Mouse (Mus musculus) limb, embryonic 12.5 days (tissue): ENCODE measurements around the gene Mip. TPM values are rescaled to one million over a fixed set of nuclear protein-coding genes. Genes with fewer than 3 reads are reported as not detected.
"Not testable (repeated sequence)": the region's sequence is repeated elsewhere in the genome, so short reads cannot be mapped to it uniquely, and the experiment has no call there.

Experiments
- ATAC-seq: fragments of 200-750 bp; cut with Nextera tagmentation; 2 replicates; pipeline ENCODE4 v1.8.0; 2017; ENCODE audit warnings: low read depth, moderate TSS enrichment; ENCODE audit not compliant: insufficient number of reproducible peaks, insufficient read depth, low FRiP score, low TSS enrichment
- H3K27ac ChIP-seq: fragments of 300-500 bp; sonication (generic); 2 replicates; pipeline ENCODE4 v1.5.1; 2016; ENCODE audit warnings: mild to moderate bottlenecking, moderate library complexity
- H3K27me3 ChIP-seq: fragments of 300-500 bp; sonication (generic); 2 replicates; pipeline ENCODE4 v1.6.1; 2016; ENCODE audit warnings: mild to moderate bottlenecking, moderate library complexity
- H3K36me3 ChIP-seq: fragments of 300-500 bp; sonication (generic); 2 replicates; pipeline ENCODE4 v1.6.1; 2016; ENCODE audit warnings: mild to moderate bottlenecking, moderate library complexity
- H3K4me1 ChIP-seq: fragments of 300-500 bp; sonication (generic); replicated peaks from 2 replicates; pipeline ENCODE4 v1.6.1; 2016
- H3K4me2 ChIP-seq: fragments of 300-500 bp; sonication (generic); 2 replicates; pipeline ENCODE4 v1.6.1; 2016; ENCODE audit warnings: mild to moderate bottlenecking, moderate library complexity
- H3K4me3 ChIP-seq: fragments of 300-500 bp; sonication (generic); replicated peaks from 2 replicates; pipeline ENCODE4 v1.5.1; 2016; ENCODE audit warnings: mild to moderate bottlenecking
- H3K9ac ChIP-seq: fragments of 300-500 bp; sonication (generic); replicated peaks from 2 replicates; pipeline ENCODE4 v1.6.1; 2016; ENCODE audit warnings: mild to moderate bottlenecking, moderate library complexity
- H3K9me3 ChIP-seq: fragments of 300-500 bp; sonication (generic); 2 replicates; pipeline ENCODE4 v1.6.1; 2016; ENCODE audit warnings: mild to moderate bottlenecking, moderate library complexity
- WGBS: fragments of 180-500 bp; shearing (Covaris S2); methylation state at CpG from one replicate; pipeline ENCODE4 v1.1.7; 2016; 5-methylcytosine and 5-hydroxymethylcytosine counted together
- polyA plus RNA-seq: library from polyadenylated mRNA; unstranded; fragments of >200 nt; fragmentation: Nextera tagmentation; extraction: Ambion mirVana; gene quantifications from 2 replicates; pipeline ENCODE4 v1.2.1, GENCODE M21; 2016

Gene Mip
- polyA plus RNA-seq, 1 experiment from 2014 or later, result 0.38 TPM

DNA sequence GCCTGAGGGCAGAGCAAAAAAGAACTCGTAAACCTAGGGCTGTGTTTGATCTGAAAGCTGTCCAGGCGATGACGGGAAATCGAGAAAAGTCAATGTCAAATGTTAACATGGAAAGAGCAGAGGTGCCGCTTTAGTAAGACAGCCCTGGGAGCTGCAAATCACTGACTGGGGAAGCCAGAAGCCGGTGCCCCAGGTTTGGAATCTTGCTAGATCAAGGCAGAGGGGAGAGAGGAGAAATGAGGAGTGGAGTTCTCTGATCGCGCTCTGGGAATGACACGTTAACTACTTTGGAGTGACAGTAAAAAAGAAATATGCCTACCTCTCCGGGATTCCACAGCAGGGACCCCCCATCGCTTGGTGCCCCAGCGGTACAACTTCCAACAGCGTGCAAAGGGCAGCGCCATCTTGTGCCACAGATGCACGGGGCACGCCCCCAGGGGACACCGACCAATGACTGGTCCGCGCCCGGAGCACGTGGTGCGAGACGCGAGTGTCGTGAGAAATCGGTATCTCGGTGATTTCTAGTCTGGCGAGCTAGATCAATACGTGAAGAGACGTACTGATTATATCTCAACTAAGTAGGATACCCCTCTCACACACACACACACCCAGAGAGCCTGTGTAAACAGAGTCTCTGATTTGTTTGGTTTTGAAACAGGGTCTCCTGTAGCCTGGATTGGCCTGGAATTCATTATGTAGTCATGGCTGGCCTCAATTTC, 14.1 kb upstream of the Mip start, which contains the start of gene Spryd4:
Spryd4 (minus strand) TSS at position 418 of the 719 bp plus-strand sequence.
- Histone ChIP-seq H3K27ac (0 out of 2 replicates have a peak within 1 kb of the TSS, but pooled peaks have one; percentile 7), H3K9ac (peak within 1 kb of the TSS; percentile 67), H3K4me1 (peaks cover 14% of the 10 kb centered on the region), H3K9me3 (no peaks in the 10 kb centered on the region), H3K4me3 (peak within 1 kb of the TSS; percentile 66), H3K4me2 (peak within 1 kb of the TSS; percentile 85), H3K36me3 (peaks cover 27% of the 10 kb centered on the region), H3K27me3 (peaks cover 12% of the 10 kb centered on the region)
- WGBS, result under 1% methylated on average over 30 of the region's 30 CpGs
- ATAC-seq, result peak; percentile 84

DNA sequence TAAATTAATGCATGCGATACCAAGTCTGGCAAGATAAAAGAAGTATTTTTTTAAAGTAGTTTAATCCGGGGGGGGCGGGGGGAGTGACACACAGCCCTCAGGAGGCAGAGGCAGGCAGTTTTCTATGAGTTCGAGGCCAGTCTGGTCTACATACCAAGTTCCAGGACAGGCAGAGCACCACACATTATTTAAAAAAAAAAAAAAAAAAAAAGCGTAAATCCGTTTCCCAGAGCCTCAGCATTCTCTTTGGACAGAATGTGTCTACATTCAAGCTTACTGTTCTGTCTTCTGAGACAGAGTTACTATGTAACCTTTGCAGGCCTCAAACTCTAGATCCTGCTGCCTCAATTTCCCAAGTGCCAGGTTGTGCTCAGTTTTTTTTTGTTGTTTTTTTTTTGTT, 13.5 kb upstream of the Mip start:
- Histone ChIP-seq H3K27me3 (peaks cover 12% of the 10 kb centered on the region), H3K9ac (no peak overlapping the region), H3K27ac (no peak overlapping the region), H3K9me3 (no peaks in the 10 kb centered on the region), H3K36me3 (peaks cover 21% of the 10 kb centered on the region), H3K4me3 (peak overlapping the region; percentile 66), H3K4me2 (peak overlapping the region; percentile 85), H3K4me1 (peaks cover 14% of the 10 kb centered on the region)
- no peak for ATAC-seq
- 48% methylated on average over 6 of the region's 6 CpGs for WGBS

- H3K4me2 ChIP-seq, result peak overlapping the region; percentile 60
- H3K4me1 ChIP-seq, result peaks cover 14% of the 10 kb centered on the region
- ATAC-seq, result 0 out of 2 replicates have a peak, but pooled peaks have one; percentile 47
- H3K27me3 ChIP-seq, result peaks cover 12% of the 10 kb centered on the region
- 0 out of 2 replicates have a peak overlapping the region, but pooled peaks have one; percentile 41 for H3K27ac ChIP-seq
- peak overlapping the region; percentile 42; the same call in 1 of the 2 replicates for H3K9ac ChIP-seq
- H3K36me3 ChIP-seq, result peaks cover 16% of the 10 kb centered on the region
- no peaks in the 10 kb centered on the region for H3K9me3 ChIP-seq
- WGBS, result 3% methylated on average over 18 of the region's 18 CpGs
- peak overlapping the region; percentile 28 for H3K4me3 ChIP-seq
Measured at GRCm38 (mm10) chr10:128212871-128213323, 12.7 kb upstream of the Mip start.

DNA sequence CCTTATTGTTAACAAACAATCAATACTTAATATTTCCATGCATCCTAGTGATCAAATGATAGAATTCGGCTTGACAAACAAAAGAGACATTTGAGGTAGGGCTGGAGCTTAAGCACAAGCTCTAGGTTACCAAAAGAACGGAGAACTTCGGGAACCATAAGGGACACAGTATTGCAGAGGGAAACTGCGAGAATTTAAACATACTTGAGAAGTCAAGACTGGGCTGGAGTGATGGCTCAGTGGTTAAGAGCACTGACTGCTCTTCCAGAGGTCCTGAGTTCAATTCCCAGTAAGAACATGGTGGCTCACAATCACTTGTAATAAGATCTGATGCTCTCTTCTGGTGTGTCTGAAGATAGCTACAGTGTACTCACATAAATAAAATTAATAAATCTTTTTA, 11.5 kb upstream of the Mip start:
- H3K9me3 ChIP-seq, H3K4me2 ChIP-seq, H3K4me3 ChIP-seq, H3K27ac ChIP-seq, H3K36me3 ChIP-seq, ATAC-seq, H3K9ac ChIP-seq: not testable (repeated sequence)
- Histone ChIP-seq H3K27me3 (peaks cover 12% of the 10 kb centered on the region), H3K4me1 (peaks cover 14% of the 10 kb centered on the region)
- 89% methylated on average over 4 of the region's 4 CpGs for WGBS

- H3K4me2 ChIP-seq, result no peak overlapping the region
- no peaks in the 10 kb centered on the region for H3K9me3 ChIP-seq
- WGBS, result 86% methylated on average over 5 of the region's 5 CpGs
- no peak overlapping the region for H3K9ac ChIP-seq
- no peaks in the 10 kb centered on the region for H3K36me3 ChIP-seq
- H3K4me3 ChIP-seq, result no peak overlapping the region
- no peak overlapping the region for H3K27ac ChIP-seq
- H3K4me1 ChIP-seq, result peaks cover 14% of the 10 kb centered on the region
- peaks cover 12% of the 10 kb centered on the region for H3K27me3 ChIP-seq
- ATAC-seq, result no peak
Measured at GRCm38 (mm10) chr10:128214981-128215380, 10.7 kb upstream of the Mip start.

DNA sequence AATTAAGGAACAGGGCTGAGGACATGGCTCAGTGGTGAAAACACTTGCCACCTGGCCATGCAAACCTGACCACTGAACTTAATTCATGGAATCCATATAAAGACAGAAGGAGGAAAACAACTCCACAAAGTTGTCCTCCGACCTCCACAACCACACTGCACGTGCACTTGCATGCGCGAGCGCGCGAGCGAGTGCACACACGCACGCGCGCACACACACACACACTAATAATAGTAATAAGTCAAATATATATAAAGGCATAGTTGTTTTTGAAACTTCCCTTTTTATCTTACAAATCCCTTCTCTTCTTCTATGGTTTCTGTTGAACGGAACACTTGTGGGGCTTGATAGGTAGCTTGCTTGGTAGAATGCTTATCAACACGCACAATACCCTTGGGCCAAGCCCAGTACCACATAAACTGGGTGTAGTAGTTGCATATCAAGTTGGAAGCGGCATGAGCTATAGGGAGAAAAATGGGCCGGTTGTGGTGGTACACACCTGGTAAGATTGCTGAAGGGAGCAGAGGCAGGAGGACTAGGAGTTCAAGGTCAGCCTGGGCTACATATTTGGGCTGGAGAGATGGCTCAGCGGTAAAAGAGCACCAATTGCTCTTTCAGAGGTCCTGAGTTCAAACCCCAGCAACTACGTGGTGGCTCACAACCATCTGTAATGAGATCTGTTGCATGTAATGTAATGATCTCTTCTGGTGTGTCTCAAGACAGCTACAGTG, 7.1 kb upstream of the Mip start:
- Histone ChIP-seq H3K9ac (no peak overlapping the region), H3K27ac (no peak overlapping the region), H3K4me3 (no peak overlapping the region), H3K4me1 (no peaks in the 10 kb centered on the region), H3K9me3 (no peaks in the 10 kb centered on the region), H3K4me2 (no peak overlapping the region), H3K36me3 (no peaks in the 10 kb centered on the region), H3K27me3 (peaks cover 11% of the 10 kb centered on the region)
- ATAC-seq, result no peak
- WGBS, result 95% methylated on average over 18 of the region's 18 CpGs

DNA sequence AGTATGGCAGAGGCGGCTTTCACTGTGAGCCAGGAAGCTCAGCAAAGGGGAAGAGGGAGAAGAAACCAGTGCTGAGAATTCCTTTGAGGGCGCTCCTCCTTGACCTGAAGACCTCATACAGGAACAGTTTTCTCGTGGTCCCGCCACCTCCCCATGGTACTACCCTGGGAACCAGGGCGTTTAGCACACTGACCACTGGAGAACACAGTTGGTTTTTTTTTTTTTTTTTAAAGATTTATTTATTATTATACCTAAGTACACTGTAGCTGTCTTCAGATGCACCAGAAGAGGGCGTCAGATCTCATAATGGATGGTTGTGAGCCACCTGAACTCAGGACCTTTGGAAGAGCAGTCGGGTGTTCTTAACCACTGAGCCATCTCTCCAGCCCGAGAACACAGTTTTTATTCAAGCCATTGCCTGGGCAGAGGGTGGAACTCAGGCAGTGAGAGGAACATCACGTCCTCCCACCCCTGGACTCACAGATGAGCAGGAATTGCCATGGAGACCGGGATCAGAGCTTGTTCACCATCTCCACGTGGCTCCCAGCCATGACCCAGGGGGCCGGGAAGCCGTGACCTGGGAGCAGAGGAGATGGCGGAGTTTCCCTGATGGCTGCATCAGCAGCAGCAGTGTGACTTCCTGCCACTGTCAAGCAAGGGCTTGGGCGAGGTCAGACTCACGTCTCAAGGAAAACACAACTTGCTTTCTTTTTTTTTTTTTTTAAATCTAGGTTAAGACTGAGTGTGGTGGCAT, 3.9 kb upstream of the Mip start:
- Histone ChIP-seq H3K9ac (no peak overlapping the region), H3K27ac (no peak overlapping the region), H3K4me1 (peaks cover 23% of the 10 kb centered on the region), H3K27me3 (0 out of 2 replicates have a peak, but pooled peaks cover 2% of the 10 kb centered on the region), H3K9me3 (no peaks in the 10 kb centered on the region), H3K36me3 (no peaks in the 10 kb centered on the region), H3K4me3 (no peak overlapping the region), H3K4me2 (no peak overlapping the region)
- WGBS, result 60% methylated on average over 16 of the region's 16 CpGs
- no peak for ATAC-seq

- 37% methylated on average over 5 of the region's 5 CpGs for WGBS
- no peaks in the 10 kb centered on the region for H3K36me3 ChIP-seq
Measured at GRCm38 (mm10) chr10:128225064-128225463, 574 bp upstream of the Mip start.

GRCm38 (mm10) chr10:128227592-128227991, 2.0 kb downstream of the Mip start:
- Histone ChIP-seq H3K9me3 (no peaks in the 10 kb centered on the region), H3K27ac (peak overlapping the region; percentile 23; the same call in 1 of the 2 replicates), H3K9ac (no peak overlapping the region), H3K4me2 (no peak overlapping the region), H3K4me3 (no peak overlapping the region), H3K4me1 (peaks cover 38% of the 10 kb centered on the region), H3K36me3 (no peaks in the 10 kb centered on the region), H3K27me3 (no peaks in the 10 kb centered on the region)
- 83% methylated on average over 9 of the region's 9 CpGs for WGBS
- ATAC-seq, result no peak

More at GRCm38 (mm10) chr10:128225064-128225463, 574 bp upstream of the Mip start:
- Histone ChIP-seq H3K27me3 (0 out of 2 replicates have a peak, but pooled peaks cover 2% of the 10 kb centered on the region), H3K4me1 (peaks cover 26% of the 10 kb centered on the region), H3K9ac (no peak overlapping the region; the same call in 1 of the 2 replicates), H3K4me3 (no peak overlapping the region), H3K27ac (peak overlapping the region; percentile 77), H3K9me3 (no peaks in the 10 kb centered on the region), H3K4me2 (no peak overlapping the region)
- ATAC-seq, result no peak

GRCm38 (mm10) chr10:128228009-128228408, 2.4 kb downstream of the Mip start:
- no peaks in the 10 kb centered on the region for H3K27me3 ChIP-seq
- ATAC-seq, result no peak
- no peak overlapping the region for H3K4me2 ChIP-seq
- no peak overlapping the region for H3K9ac ChIP-seq
- H3K4me3 ChIP-seq, result no peak overlapping the region
- H3K27ac ChIP-seq, result no peak overlapping the region
- 89% methylated on average over 8 of the region's 8 CpGs for WGBS
- no peaks in the 10 kb centered on the region for H3K9me3 ChIP-seq
- peaks cover 41% of the 10 kb centered on the region for H3K4me1 ChIP-seq
- H3K36me3 ChIP-seq, result no peaks in the 10 kb centered on the region
